Mouse (Mus musculus) lung, postnatal 0 days (tissue): ENCODE measurements around the gene Anpep. TPM values are rescaled to one million over a fixed set of nuclear protein-coding genes. Genes with fewer than 3 reads are reported as not detected.
A peak's percentile ranks its signal among the peaks of the same experiment; 100 is the strongest.

Experiments used
- ATAC-seq: fragments of 200-750 bp; cut with Nextera tagmentation; 2 replicates; pipeline ENCODE4 v1.8.0; 2017; ENCODE audit warnings: moderate library complexity
- DNase-seq: peaks from one replicate; pipeline ENCODE4 v3.0.0-alpha.2; 2016; ENCODE audit warnings: low spot score
- H3K27ac ChIP-seq: fragments of 300-500 bp; sonication (generic); 2 replicates; pipeline ENCODE4 v1.5.1; 2014; ENCODE audit warnings: antibody characterized with exemption, mild to moderate bottlenecking, low read length, mixed read lengths
- H3K27me3 ChIP-seq: fragments of 300-500 bp; sonication (generic); replicated peaks from 2 replicates; pipeline ENCODE4 v1.6.1; 2014; ENCODE audit warnings: low read length, mixed read lengths; ENCODE audit not compliant: insufficient read depth
- H3K36me3 ChIP-seq: fragments of 300-500 bp; sonication (generic); 2 replicates; pipeline ENCODE4 v1.6.1; 2014; ENCODE audit warnings: low read length, mixed read lengths; ENCODE audit not compliant: insufficient read depth
- H3K4me1 ChIP-seq: fragments of 300-500 bp; sonication (generic); 2 replicates; pipeline ENCODE4 v1.6.1; 2014; ENCODE audit warnings: antibody characterized with exemption, low read depth, low read length, mixed read lengths; ENCODE audit not compliant: insufficient read depth
- H3K4me2 ChIP-seq: fragments of 300-500 bp; sonication (generic); replicated peaks from 2 replicates; pipeline ENCODE4 v1.6.1; 2014; ENCODE audit warnings: low read depth, mild to moderate bottlenecking, low read length, moderate library complexity, mixed read lengths
- H3K4me3 ChIP-seq: fragments of 300-500 bp; sonication (generic); 2 replicates; pipeline ENCODE4 v1.5.1; 2014; ENCODE audit warnings: low read depth, low read length
- H3K9ac ChIP-seq: fragments of 300-500 bp; sonication (generic); replicated peaks from 2 replicates; pipeline ENCODE4 v1.6.1; 2014; ENCODE audit warnings: low read depth, mild to moderate bottlenecking
- H3K9me3 ChIP-seq: fragments of 300-500 bp; sonication (generic); 2 replicates; pipeline ENCODE4 v1.6.1; 2016; ENCODE audit warnings: low read length, mixed read lengths
- CTCF ChIP-seq: IDR thresholded peaks from 2 replicates; pipeline ENCODE4 v1.5.1; 2016; ENCODE audit warnings: antibody characterized with exemption, mild to moderate bottlenecking
- EP300 ChIP-seq: IDR thresholded peaks from 2 replicates; pipeline ENCODE4 v1.6.1; 2016; ENCODE audit warnings: antibody characterized with exemption, mild to moderate bottlenecking, control low read depth
- WGBS: fragments of 180-500 bp; shearing (Covaris S2); extraction: QIAGEN DNeasy Blood & Tissue Kit; methylation state at CpG from one replicate; pipeline ENCODE4 v1.1.7; 2014; 5-methylcytosine and 5-hydroxymethylcytosine counted together
- polyA plus RNA-seq: library from polyadenylated mRNA; unstranded; fragments of >200 nt; fragmentation: Nextera tagmentation; extraction: Ambion mirVana; gene quantifications from 2 replicates; pipeline ENCODE4 v1.2.1, GENCODE M21; 2015

Gene Anpep
- polyA plus RNA-seq, 1 experiment from 2014 or later, result 11.6 TPM

DNA sequence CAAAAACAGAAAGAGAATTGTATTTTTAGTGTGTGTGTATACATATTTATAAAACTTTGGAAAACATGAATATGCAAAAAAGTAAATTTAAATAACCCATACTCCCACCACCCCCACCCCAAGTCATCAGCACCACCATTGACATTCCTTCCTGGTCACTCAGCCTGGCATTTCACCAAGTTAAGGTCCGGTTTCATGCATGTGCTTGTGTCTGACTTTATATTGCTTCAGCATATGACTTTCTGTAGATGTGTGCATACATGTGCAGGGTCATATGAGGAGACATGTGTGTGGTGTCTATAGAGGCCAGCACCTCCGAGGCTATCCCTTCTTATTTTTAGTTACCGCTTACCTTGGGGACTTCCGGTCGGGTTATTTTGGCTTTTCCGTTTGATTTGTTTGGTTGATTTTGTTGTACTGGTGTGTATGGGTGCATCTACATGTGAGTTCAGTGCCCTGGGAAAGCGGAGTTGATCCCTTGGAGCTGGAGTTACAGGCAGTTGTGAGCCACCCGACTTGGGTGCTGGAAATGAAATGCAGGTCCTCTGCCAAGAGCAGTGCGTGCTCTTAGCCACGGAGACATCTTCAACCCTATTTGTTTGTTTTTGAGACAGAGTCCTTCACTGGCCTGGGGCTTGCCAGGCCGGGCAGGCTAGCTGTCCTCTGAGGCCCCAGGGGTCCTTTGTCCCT lies 78.9 kb downstream of the Anpep start:
- WGBS, result 68% methylated on average over 11 of the region's 11 CpGs
- TF ChIP-seq EP300, result no peak
- no peak for TF ChIP-seq CTCF
- no peak overlapping the region for H3K9ac ChIP-seq

DNA sequence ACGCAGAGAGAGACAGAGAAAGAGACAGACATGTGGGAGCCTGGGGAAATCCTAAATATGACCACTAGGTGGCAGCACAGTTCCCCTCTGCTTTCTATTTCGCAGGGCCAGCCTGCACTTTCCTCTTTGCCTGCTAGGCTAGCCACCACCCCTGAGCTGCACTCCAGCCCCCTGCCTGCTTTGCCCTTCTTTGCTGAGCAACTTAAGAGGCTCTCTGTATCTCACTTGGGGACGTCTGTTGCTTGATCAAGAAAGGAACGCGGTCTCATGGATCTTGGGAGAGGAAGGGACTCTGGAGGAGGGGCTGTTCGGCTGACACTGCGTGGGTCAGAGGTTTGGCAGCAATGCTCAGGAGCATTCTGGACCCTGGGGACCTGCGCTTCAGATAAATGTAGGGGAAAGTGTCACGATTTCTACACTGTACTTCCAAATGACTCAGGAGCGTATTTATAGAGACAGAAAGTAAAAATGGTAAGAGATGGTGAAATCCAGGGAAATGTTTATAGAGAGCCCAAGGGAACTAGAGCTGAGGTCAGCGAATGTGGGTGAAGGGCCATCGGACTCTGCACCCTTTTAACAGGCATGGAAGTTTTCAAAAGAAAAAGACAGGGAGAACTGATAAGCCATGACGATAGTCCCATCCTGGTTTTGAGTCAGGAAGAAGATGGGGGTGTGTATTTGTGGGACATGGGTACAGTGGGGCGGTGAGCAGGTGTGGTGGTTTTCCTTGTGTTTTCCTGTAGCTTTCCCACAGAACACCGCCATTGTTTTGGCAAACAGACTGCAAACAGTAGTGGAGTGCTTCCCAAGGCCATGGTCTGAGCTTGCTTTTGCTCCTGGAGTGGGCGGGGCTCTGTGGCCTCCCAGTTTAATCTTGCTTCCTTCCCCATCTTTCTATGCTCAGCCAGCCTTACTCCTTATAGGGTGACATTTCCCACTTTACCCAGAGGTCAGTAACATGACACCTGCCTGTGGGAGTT lies 79.9 kb downstream of the Anpep start:
- ATAC-seq, result peak; percentile 82
- H3K27ac ChIP-seq, result no peak overlapping the region
- 23% methylated on average over 16 of the region's 16 CpGs for WGBS

More for the DNA sequence above, 78.9 kb downstream of the Anpep start:
- Histone ChIP-seq H3K9me3 (no peaks in the 10 kb centered on the region), H3K4me3 (no peak overlapping the region), H3K4me1 (no peaks in the 10 kb centered on the region), H3K27ac (no peak overlapping the region), H3K36me3 (no peaks in the 10 kb centered on the region), H3K27me3 (no peaks in the 10 kb centered on the region), H3K4me2 (no peak overlapping the region)
- DNase-seq, result no peak
- ATAC-seq, result no peak

More for the DNA sequence above, 79.9 kb downstream of the Anpep start:
- H3K9me3 ChIP-seq, result no peaks in the 10 kb centered on the region
- H3K9ac ChIP-seq, result 0 out of 2 replicates have a peak overlapping the region, but pooled peaks have one; percentile 12
- peak overlapping the region; percentile 64 for H3K4me2 ChIP-seq
- H3K4me3 ChIP-seq, result peak overlapping the region; percentile 33
- no peaks in the 10 kb centered on the region for H3K27me3 ChIP-seq
- peak; percentile 85 for DNase-seq
- TF ChIP-seq EP300 (no peak), CTCF (peak; percentile 91)
- H3K36me3 ChIP-seq, result no peaks in the 10 kb centered on the region
- H3K4me1 ChIP-seq, result no peaks in the 10 kb centered on the region

Other genes with a start within 250 kb of the Anpep start
- gene Rhcg, start 243.4 kb downstream of the Anpep start, polyA plus RNA-seq, result 0.05 TPM in 1 of 2 replicates, not detected in the other
- gene Ticrr, start 200.9 kb downstream of the Anpep start, polyA plus RNA-seq, result 0.35 and 0.37 TPM in 2 replicates
- 1.6 and 1.7 TPM in 2 replicates for gene Kif7, start 145.3 kb downstream of the Anpep start, polyA plus RNA-seq
- 0.45 and 0.60 TPM in 2 replicates for gene Plin1, start 128.2 kb downstream of the Anpep start, polyA plus RNA-seq
- 17.8 and 23.9 TPM in 2 replicates for gene Pex11a, start 117.9 kb downstream of the Anpep start, polyA plus RNA-seq
- 1.6 and 2.0 TPM in 2 replicates for gene Wdr93, start 117.9 kb downstream of the Anpep start, polyA plus RNA-seq
- 0.11 and 0.21 TPM in 2 replicates for gene Mesp1, start 67.3 kb downstream of the Anpep start, polyA plus RNA-seq
- gene Mesp2, start 50.3 kb downstream of the Anpep start, polyA plus RNA-seq, result 0.92 and 0.99 TPM in 2 replicates
- 11.8 and 12.0 TPM in 2 replicates for gene Ap3s2, start 59.6 kb upstream of the Anpep start, polyA plus RNA-seq
- gene Arpin, start 74.3 kb upstream of the Anpep start, polyA plus RNA-seq, result 22.6 and 25.1 TPM in 2 replicates
- gene Zfp710, start 163.8 kb upstream of the Anpep start, polyA plus RNA-seq, result 11.1 and 12.9 TPM in 2 replicates